Mouse (Mus musculus) heart, adult 2 months (tissue): ENCODE results near the gene Ssbp2.

Experiments
- CTCF ChIP-seq: fragments of 200-600 bp; IDR thresholded peaks from 2 replicates; pipeline ENCODE4 v1.8.1; 2022; ENCODE audit warnings: antibody characterized with exemption, mild to moderate bottlenecking, moderate library complexity
- POLR2A ChIP-seq: fragments of 200-500 bp; IDR thresholded peaks from 2 replicates; pipeline ENCODE4 v1.6.1; 2011; ENCODE audit warnings: mild to moderate bottlenecking, low read depth, low read length, control low read depth; ENCODE audit not compliant: insufficient read depth

DNA sequence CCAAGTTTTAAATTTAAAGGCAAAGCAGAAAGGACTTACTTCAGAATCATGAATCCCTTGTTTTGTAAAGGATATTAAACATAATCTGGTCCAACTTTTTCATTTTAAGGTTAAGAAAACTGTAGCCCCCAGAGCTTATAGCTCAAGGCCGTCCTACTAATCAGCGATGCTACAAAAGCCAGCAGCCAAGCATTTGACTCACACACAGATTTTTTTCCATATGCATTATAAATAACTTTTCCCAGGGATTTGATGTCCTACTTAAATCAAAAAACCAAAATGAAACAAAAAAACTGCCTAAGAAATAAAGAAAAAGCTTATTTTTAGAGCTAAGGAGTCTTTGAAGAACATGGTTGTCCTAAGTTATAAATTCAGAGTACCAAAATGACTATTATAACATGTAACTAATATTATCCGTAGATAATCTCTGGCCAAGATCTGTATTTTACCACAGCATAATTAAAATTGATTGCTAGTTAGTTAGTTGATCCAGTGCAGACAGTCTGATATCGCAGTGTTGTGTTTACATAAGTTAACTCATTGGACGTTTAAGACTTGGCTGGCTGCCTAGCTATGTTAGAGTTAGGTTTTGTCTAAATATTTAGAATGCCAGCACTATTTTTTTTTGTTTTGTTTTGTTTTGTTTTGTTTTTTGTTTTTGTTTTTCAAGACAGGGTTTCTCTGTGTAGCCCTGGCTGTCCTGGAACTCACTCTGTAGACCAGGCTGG is 201.1 kb downstream of the Ssbp2 start:
- TF ChIP-seq CTCF (no peak), POLR2A (no peak)
